Mouse (Mus musculus) kidney, postnatal 36 days (tissue): ENCODE results near the gene Fgfr2.

Experiments
- DNase-seq, 2 experiments: peaks; one replicate each; pipeline ENCODE4 v3.0.0; 2021 to 2022; ENCODE audit warnings: mixed read lengths in 2 of 2

Fgfr2 gene

DNA sequence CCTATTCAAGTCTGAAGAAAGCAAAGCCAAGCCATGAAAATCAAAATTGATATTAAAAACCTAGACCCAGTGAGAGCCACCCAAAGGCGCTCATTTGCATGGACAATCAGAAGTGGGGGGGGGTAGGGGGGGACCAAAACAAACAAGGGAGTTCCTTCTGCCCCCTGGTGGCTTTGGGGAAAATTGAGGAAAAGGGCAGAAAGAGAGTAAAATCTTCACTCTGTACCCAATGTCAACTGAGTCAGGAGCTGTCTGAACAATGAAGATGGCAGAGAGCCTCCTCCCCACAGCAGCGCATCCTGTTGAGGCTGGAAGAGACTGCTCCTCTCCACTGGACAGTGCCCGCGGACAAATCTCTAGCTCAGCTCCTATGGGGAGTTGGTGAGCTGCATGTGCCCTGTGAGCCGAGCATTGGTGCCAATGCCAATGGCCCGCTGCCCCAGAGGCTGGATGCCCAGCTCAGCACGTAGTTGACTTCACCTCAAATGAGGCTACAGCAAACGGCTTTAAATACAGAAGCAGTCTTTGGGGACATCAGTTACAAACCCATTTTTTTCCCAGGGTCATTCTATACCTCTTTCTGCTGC lies 2742.3 kb downstream of the Fgfr2 start:
- peak in 1 of 2 experiments; percentile 14 for DNase-seq

DNA sequence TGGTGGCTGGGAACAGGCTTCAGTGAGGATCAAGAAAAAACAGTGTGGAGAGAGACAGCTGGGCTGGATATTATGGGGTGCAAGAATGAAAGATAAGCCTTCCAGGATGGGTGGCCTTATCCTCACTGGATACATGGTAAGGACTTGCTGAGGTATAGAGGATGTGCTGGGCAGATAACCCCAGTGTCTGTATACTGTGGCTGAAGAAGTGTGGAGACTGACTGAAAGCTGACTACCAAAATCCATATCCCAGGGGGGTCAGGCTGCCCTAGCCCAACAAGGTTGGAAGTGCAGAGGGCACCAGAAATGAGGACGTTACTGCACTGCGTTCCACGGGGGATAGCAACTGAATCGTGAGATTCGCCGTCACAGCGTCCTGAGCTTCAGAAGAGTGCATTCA lies 2742.8 kb downstream of the Fgfr2 start:
- no peak for DNase-seq

DNA sequence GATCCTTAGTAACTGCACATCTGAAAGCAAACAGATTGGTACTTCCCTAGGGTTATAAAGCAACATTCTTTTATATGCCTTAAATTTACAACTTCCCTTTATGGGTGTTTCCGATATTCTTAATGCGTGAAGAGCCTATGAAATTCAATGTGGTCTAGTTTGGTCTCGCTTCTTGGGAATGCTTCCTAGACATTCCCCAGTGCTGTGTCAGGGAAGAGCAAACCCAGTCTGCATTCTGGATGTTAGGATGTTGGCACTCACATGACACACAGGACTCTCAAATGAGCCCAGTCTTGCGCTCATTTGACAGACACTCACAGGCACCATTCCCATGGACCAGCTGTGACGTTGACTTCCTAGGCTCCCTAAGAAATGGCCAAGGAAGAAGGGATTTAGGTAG lies 2743.3 kb downstream of the Fgfr2 start:
- DNase-seq, result no peak

DNA sequence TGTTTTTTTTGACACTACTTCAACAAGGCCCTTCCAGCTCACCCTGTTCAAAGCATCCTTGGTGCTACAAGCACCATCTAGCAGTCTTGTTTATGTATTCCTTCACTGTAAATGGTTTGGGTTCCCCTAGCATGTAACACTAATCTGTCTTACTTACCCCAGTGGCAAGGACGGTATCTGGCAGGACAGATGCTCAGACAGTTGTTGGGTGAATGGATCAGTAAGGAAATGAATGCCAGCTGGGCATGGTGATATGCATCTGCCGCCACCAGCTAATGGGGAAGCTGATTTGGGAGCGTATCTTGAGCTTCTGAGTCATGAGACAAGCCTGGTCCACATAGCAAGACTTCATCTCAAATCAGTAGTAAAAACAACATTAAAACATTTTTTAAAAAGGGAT lies 2744.8 kb downstream of the Fgfr2 start:
- no peak for DNase-seq

DNA sequence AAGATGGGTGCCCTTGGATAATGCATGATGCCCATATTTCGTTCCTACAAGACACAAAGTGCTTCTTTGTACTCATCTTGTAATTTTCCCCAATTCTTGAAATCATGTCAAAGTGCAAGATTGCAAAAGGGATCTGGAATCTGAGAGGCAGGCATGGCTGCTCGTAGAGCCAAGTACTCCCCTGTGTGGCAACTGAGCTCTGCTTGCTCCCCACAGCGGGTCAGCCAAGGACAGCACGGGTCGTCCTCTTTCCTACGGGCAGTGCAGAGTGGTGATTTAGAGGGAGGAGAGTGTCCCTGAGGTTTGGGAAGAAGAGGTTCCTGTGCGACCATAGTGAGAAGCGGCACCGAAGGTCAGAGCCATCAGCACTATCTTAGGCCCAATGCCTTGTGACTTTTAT lies 2748.8 kb downstream of the Fgfr2 start:
- DNase-seq, result no peak

DNA sequence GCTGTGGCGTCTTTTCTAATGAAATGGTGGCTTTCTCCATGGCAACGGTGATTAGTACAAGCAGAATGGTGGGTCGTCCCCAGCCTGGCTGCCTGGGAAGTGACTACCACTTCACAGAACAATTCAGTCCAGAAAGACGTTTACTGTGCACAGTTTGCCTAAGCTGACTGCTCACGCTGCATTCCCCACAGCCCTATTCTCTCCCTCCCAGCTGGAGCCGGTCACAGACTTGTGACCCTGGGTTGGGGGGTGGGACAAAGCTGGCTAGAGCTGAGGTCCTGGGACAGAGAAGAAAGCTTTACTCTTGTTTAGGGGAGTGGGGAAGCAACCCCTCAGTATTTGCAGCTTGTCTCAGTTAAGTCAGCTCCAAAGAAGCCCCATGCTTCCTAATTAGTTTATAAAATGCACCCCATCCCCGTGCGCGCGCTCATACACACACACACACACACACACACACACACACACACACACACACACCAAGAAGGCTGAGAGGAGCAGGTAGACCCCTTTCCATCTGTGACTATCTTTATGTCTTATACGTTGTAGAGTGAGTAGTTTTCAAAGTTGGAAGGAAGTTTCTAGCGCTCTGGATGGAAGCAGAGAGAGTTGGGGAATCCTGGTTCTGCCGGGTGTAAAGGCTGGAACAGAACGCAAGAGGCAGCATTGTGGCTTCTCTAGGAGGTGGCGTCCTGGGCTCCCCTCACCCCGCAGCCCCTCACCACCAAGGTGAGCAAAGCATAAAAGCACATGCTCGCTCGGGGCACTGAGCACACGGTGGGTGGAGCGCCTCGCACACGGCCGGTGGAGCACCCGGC lies 2754.1 kb downstream of the Fgfr2 start:
- no peak for DNase-seq

DNA sequence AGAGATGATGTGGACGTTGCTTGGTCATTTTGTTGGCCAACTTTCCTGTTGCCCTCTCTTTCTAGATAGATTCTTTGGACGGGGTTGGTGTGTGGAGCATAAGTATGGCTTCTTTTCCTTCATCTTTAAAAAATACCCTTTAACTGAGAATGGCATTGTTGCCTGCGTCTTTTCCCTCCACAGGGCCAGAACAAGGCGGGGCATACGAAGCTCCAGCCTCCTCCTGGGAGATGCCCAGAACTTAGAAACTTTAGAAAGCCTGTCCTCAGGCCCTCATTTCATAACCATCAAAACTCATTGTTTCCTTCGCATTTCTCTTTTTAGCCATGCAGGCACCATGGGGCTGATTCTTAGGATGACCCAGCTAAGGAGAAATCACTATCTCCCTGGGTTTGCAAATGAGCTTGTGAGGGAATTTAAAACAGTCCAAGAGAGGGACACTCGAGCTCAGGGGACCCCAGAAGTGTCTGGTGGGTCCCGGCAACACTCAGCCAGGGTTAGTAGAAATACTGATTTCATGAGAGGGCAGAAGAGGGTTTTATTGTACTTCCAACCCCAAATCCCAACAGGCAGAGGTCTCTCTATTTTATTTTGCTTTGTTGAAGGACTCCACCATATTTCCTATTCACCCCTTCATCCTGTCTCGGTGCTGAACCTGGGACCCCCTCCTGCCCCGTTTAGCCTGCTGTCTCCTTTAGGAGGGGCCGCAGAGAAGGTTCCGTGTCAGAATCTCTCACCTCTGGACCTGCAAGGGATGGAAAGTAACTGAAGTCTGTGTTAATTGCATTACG lies 2754.9 kb downstream of the Fgfr2 start:
- no peak for DNase-seq

DNA sequence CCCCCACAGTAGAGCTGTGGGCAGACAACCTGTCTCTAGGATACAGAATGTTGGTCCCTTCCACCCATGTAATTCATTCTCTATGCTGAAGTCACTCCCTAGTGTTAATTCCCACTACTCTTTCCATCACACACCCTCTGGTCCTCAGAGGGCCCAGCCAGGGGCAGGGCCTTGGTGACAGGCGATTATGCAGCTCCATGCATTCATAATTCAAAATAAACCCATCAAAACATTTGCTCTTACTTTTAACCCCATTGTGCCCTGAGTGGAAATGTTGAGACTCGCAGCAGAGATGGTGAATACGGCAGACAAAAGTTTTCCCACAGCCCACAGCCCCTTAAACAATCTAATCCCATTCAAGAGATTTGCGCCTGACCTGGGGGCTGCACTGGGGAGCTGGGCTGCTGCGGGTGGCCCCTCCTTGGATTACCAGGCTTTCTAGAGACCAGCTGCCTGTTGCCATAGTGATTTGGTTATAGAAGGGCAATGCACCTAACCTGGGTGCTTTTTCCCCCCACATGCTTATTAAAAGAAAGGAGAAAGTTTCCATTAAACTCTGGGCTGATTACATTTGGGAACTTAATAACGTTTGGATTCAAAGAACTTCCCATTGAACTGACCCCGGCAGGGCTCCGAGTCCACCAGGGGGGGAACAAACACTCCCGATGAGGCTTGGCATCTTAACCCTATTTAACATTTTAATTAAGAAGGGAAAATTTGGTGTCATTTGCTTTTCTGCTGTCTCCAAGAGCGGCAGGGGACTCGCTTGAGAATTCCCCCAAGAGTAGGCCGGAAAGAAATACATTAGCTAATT lies 2755.7 kb downstream of the Fgfr2 start:
- no peak for DNase-seq

DNA sequence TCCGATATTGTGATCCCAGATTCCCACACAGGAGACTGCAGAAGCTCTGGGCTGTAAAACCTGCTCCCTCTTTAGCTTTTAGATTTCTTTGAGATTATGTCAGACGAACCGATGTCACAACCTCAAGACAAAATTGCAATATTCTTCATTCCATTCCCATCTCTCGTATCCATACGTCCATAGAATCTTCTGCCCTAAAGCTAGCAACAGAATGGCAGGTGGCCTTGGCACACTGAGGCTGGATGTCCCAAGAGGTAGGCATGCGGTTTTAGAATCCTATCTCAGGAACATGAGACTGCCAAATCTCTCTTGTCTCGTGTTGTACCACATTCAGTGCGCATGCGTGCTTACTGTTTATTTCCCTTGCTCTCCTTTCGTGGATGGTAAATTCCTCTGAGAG lies 2757.4 kb downstream of the Fgfr2 start:
- DNase-seq, result no peak

DNA sequence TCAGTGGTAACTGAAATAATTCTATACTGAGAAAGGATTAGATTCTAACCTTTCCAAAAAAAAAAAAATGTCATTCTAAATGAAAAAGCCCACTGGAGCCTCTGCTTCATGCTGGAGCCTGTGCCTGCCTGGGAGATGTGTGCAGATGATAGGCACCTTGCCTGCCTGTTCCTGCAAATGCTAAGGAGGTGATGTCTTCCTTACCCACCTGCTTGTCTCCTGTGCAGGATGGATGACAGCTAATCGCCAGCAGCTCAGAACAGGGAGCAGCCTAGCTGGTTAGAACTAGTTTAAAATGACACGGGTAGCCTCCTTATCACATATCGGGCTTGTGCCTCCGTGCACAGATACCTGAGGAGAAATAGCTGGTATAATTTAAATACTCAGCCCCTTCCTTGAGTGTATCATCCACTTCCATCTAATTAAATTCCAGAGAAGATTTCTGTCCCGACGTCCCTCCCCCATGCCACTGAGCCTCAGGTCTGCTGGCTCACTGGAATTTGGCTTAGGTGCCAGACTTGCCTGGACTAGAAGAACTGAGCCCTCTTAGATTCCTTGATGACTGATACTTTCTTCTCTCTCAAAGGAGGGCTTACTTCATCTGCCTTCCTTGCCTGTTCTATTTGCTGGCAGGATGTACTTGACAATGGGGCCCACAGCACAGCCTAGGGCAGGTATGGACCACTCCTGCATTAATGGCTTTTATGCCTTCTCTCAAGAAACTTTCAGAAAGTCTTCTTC lies 2782.6 kb downstream of the Fgfr2 start:
- DNase-seq, result no peak

DNA sequence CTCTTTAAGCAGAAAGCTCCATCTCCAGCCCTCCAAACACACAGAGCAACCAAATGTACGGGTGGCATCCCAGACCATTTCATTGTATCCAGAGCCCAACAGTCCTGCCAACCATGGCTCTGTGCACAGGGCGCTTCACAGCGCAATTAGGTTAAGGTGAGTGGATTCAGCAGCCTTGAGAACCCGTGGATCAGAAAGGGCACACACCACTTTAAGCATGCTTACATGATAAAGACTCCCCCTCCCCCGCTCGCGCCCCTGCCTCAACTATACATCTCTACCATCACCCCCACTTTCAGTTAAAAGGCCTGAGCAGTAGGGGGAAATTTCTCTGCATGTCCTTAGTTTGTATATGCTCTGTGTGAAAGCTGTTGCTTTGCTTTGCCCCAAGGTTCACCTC lies 2785.5 kb downstream of the Fgfr2 start:
- DNase-seq, result no peak

DNA sequence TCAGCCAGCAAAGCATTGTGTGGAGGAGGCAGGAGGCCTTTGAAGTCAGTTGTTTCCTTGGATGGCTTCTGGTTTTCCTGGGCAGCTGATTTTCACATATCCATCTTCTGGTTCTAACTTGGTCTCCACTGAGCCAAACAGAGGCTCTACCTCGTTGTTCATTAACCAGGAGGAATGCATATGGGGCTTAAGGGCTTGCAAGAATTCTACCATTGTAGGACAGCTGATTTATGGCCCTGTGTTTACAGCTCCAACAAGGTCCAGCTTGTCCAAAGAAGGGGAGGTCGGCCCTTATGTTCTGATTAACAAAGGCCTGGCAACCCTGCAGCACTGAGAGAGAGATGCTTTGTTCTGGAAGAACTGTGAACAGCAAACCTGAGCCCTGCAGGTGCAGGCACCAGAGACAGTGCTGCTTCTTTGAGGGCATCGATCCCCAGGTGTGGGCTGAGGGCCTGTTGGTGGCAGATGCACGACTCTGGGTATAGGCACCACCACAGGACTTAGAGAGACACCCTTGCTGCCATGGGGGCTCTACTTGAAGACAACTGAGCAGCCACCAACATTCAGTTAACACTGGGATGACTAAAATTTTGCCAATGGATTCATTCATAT lies 2787.6 kb downstream of the Fgfr2 start:
- DNase-seq, result peak in 1 of 2 experiments; percentile 56

DNA sequence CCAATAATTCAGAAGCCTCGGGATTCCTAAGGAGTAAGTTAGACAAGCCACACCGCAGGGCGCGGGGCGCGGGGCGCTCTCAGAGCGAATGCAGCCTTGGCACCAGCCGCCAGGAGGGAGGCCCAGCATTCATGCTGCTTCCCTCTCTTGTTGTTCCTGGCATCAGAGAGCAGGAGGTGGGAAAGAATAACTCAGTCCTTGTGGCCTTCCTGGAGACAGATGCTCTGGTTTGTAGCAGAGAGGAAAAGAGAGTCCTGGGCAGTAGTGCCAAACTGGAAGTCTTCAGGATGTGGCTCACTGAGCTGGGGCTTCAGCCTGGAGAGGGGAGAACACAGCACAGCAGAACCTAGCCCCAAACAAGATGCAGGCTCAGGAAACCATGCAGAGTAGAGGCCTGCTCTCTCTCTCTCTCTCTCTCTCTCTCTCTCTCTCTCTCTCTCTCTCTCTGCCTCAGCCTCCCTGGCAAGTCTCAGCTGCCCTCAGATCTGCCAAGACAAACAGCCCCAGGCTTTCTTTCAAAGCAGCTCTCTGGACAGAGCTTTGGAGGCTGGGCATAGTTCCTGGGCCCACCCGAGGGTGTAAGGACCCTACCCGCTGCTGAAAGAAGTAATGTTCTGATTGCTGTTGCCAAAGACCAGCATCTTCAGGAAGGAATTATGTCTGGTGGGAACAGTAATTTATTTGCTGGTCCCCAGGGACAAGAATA lies 2790.5 kb downstream of the Fgfr2 start:
- DNase-seq, result no peak

DNA sequence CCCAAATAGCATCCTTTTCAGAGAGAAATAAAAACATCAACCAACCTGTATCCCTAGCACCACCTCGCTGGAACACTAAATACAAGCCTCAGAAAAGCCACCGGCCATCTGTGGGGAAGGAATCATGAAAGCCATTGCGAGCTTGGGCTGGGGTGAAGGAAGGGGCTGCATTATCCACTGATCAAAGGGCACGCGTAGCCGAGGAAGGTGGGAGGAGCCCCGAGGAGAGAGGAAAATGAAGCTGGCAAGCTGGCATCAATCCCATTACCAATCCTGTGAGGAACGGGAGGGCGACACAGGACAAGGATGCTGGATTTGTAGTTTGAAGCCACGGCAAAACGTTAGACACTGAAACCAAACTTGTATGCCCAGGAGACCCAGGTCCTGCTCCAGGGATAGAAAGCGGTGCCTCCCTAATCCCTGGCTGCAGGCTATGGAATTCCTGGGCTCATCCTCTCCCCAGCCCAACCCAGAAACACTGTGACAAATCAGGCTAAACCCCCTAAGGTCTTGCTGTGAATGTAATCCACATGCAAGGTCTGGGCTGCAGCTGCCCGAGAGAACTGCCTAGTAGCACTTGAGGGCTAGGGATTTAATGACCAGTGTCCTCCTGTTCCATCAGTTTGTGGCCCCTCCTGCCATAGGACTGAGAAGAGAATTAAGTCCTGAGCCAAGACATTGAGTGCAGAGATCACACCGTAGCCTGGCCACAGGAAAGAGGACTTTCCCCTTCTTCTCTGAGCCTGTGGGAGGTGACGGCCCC lies 2795.4 kb downstream of the Fgfr2 start:
- no peak for DNase-seq

DNA sequence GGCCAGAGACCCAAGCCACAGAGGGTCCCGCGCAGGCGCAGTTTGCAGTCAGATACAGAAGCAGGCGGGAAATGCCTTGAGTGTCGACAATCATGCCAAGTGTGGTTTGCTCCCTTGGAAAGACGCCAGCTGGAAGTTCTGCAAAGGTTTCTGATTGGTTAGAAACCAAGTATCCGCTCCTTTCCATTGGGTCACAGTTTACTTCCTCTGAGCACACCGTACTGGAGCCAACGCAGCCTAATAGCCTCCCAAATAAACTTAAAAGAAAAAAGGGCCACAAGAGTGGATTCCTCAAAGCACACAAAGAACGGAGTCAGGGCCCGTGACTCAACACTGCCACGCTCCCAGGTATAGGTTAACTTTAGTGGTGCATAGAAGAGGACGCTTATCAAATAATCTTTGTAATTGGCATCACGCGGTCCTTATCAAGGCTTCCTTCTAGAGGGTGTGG lies 2797.1 kb downstream of the Fgfr2 start:
- peak; percentile 34 to 60 for DNase-seq

DNA sequence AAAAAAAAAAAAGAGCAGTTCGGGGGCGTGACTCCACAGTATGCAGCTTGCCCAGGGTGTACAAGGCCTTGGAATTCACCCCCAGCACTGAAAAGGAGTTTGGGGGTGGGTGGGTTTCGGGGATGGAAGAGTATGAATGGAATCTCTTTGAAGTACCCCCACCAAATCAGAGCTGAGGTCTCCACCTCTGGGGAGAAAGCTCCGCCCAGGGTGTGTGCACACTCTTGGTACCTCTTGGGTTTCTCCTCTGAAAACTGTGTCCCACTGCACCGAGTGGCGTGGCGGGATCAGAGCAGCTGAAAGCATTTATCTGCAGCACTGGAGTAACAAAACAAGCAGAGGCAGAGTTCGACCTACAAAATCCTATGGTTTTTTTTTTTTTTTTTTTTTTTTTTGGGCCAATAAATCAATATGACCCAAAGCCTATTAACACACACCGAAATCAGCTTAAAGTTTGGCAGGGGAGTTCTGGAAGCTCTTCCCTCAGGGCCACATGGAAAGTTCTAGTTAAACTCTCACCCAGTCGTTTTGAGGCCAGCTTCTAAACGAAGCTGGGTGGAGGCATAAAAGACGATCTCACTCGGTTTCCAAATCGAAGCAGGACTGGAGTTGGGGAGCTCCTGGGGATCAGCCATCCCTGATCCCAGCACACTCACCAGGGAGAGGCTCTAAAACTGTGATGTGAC lies 2798.3 kb downstream of the Fgfr2 start:
- DNase-seq, result no peak

DNA sequence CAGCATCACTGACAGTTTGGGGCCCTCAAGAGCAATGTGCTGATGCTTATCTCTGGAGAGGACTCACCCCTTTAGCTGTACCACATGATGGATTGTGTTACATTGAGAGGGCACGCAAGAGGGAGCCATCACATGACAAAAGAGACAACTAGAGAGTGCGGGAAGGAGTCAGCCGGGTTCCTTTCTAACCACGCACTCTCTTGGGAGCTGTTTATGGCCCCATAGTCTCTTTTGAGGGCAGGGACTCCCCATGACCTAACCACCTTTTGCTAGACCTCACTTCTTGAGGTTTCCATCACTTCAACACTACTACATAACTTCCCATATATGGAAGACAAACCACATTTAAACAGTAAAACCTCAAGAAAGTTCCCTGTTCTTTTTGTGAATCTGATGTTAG lies 2799.4 kb downstream of the Fgfr2 start:
- DNase-seq, result no peak

DNA sequence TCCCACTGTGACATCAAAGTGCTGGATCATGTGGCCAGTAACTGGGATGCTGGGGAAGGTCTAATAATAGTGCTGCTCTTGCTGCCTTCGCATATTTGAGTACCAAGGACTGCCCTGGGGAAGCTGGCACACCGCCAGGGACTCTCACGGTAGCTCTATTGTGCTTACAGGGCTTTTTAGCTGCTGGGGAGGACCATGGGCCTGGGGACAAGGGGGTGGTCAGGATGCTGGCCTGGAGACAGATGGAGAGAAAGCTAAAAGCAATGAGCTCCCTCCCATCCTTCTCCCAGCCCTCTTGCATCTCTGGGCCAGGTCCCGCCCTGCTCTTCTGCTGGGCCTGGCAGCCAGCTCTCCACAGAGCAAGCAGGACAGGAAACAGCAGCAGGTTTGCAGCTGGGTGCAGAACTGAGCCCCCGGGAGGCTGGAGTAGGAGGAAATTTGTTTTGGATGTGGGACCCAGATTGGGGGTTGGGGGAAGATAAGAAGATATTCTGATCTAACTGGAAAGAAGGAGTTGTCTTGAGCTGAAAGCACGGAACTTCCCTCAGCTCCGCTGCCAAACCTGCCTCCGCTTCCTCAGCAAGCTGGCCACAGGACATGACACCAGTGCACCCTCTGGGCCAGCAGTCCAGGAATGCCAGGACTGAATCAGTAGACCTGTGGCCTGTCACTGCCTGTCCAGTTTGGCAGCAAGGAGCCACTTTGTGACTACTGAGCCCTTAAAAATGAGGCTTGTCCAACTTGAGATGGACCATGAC lies 2803.2 kb downstream of the Fgfr2 start:
- peak; percentile 16 to 55 for DNase-seq

DNA sequence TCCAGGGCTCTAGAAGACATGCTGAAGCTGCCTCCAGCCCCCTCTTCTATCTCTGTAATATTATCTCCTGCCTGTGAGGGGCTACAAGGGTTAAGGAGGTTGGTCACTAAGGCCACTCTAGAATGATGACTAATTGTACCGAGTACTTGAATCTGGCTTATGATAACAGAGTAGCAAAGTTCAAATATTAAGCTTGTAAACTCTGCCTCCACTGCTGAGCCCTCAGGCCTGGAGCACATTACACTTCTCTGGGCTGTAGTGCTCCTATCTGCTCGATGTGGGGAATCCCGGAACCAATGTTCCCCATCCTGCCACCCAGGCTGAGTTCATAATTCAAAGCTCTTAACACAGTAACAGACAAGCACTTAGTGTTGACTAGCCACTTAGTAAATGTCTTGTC lies 2806.9 kb downstream of the Fgfr2 start:
- DNase-seq, result no peak
